Mouse (Mus musculus): Measurements from ENCODE around the gene Galnt13.
"Not testable (repeated sequence)": the region's sequence is repeated elsewhere in the genome, so short reads cannot be mapped to it uniquely, and the experiment has no call there.

Gene Galnt13

DNA sequence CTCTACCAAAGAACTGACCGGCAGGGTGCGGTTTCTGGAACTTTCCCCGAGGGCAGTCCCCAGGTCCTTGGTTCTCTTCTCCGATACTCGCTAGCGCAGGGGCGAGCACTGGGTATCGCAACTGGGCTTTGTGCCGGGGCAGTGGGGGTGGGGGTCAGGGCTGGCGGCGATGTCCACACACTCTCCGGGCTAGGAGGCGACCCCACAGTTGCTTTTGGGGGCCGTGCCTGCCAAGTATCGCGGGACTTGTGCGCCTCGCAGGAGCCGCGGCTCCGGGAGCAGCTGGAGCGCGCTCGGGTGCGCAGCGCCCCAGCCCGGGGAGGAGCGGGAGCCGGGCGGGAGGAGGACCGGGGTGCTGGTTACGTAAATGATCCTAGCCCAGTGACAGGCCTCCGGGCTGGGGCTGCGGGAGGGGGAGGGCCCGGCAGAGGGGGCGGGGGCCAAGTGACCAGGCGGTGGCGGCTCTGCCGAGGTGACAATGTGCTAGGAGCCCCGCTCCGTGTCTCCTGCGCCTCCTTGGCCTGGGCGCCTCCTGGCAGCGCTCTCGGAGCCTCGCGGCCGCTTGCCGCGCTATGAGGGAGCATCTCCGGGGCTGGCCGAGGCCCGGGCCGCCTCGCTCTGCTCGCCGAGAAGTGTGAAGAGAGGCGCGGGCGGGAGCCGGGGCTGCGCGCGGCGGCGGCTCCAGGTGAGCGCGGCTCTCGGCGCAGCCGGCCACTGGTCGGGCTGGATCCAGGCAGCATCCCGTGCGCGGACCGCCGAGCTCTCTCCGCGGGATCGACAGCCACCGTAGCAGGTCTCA is at the start of gene Galnt13:
Gene Galnt13, plus strand, starts transcription at position 381 of the 799 bp plus-strand sequence.
- in situ Hi-C loops (cut with MboI, MseI) = no loop called here

- in situ Hi-C loops (cut with MboI, MseI) = no loop called here
These were observed 5.1 kb upstream of the Galnt13 start for GRCm38 (mm10) chr2:54431060-54431459.

DNA sequence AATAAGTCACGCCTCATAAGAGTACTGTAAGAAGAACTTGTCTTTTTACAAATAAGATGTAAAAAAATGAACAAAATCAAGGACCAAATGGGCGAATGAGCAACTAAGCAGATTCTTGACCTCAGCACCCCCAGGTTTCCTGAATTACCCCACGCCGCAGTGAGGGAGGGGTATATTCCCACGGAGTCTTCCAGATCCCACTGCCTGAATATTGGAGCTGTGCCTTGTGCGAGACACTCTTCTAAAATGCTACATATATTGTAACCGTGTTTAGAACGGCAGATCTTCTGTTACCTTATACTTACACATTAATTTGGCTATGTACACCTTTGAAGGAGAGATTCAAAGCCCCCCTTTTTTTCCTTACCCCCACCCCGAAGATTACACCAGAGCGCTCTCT is 737 bp upstream of the Galnt13 start:
- in situ Hi-C loops (cut with MboI, MseI) = no loop called here

- in situ Hi-C loops (cut with MboI, MseI) = no loop called here
These were observed 801 bp downstream of the Galnt13 start for GRCm38 (mm10) chr2:54436736-54437500.

DNA sequence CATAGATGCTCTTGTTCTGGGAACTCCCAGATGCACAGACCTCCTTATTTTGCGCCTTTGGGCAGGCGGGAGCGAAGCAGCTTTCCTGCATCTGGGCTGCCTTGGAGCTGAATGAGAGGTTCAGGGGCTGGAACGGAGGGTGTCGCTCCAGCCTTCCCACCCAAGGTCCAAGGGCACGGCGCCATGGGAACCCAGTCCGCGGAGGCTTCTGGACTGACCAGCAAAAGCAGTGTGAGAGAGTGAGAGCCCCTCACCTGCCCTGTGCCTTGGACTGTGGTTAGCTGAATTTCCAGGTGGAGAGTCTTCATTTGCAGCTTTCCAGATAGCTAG is 1.3 kb downstream of the Galnt13 start:
- in situ Hi-C loops (cut with MboI, MseI) = no loop called here

GRCm38 (mm10) chr2:54442734-54443500 is 6.8 kb downstream of the Galnt13 start:
- in situ Hi-C loops (cut with MboI, MseI) = no loop called here

- in situ Hi-C loops (cut with MboI, MseI) = no loop called here
These were observed 47.3 kb downstream of the Galnt13 start for GRCm38 (mm10) chr2:54483426-54483825.

DNA sequence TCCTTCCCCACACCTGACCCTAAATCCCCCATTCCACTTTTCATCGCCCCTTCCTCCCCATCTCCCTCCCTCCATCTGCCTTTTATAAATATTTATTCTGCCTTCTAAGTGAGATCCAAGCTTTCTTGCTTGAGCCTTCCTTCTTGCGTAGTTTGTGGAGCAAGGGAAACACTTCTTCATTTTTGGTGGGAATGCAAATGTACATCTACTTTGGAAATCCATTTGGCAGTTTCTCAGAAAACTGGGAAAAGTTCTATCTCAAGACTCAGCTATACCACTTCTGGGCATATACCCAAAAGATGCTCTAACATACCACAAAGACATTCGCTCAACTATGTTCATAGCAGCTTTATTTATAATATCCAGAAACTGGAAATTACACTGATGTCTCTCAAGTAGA is 86.9 kb downstream of the Galnt13 start:
- in situ Hi-C loops (cut with MboI, MseI) = no loop called here

GRCm38 (mm10) chr2:54527073-54527472 is 91.0 kb downstream of the Galnt13 start:
- in situ Hi-C loops (cut with MboI, MseI) = no loop called here

GRCm38 (mm10) chr2:54558357-54559153 is 122.4 kb downstream of the Galnt13 start:
- in situ Hi-C loops (cut with MboI, MseI) = no loop called here

GRCm38 (mm10) chr2:54565068-54565467 is 129.0 kb downstream of the Galnt13 start:
- in situ Hi-C loops (cut with MboI, MseI) = loop anchor here in 1 of 2 experiments (10.0 kb wide), 1 partner anchor 1770 kb away; no protein-coding TSS in a partner anchor

- in situ Hi-C loops (cut with MboI, MseI) = loop anchor here in 1 of 2 experiments (10.0 kb wide), 1 partner anchor 1772 kb away; no protein-coding TSS in a partner anchor
These were observed 131.1 kb downstream of the Galnt13 start for GRCm38 (mm10) chr2:54567186-54567585.

GRCm38 (mm10) chr2:54567632-54568031 is 131.5 kb downstream of the Galnt13 start:
- in situ Hi-C loops (cut with MboI, MseI) = loop anchor here in 1 of 2 experiments (10.0 kb wide), 1 partner anchor 1773 kb away; no protein-coding TSS in a partner anchor

- in situ Hi-C loops (cut with MboI, MseI) = not testable (repeated sequence)
These were observed 277.7 kb downstream of the Galnt13 start for GRCm38 (mm10) chr2:54713817-54714216.

DNA sequence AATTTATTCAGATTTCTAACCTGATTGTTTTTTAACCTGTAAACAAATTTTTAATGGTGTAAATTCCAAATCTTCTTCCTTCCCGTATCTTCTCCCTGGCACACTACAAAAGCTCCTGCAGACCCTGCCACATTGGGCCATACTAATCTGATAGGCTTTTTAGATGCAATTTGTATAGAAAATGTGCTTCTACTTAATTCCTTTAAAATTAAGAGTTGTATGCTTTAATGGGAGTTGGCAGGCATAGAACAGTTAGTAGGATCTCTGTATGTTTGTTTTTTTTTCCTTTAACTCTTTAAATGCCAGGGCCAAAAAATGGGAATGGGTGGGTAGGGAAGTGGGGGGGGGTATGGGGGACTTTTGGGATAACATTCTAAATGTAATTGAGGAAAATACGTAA is 315.1 kb downstream of the Galnt13 start:
- in situ Hi-C loops (cut with MboI, MseI) = loop anchor here in 1 of 2 experiments (10.0 kb wide), 1 partner anchor 1184 kb away; no protein-coding TSS in a partner anchor

- in situ Hi-C loops (cut with MboI, MseI) = loop anchor here in 1 of 2 experiments (10.0 kb wide), 1 partner anchor 1175 kb away; no protein-coding TSS in a partner anchor
These were observed 323.7 kb downstream of the Galnt13 start for GRCm38 (mm10) chr2:54759781-54760180.

- in situ Hi-C loops (cut with MboI, MseI) = no loop called here
These were observed 342.7 kb downstream of the Galnt13 start for GRCm38 (mm10) chr2:54778790-54779273.

DNA sequence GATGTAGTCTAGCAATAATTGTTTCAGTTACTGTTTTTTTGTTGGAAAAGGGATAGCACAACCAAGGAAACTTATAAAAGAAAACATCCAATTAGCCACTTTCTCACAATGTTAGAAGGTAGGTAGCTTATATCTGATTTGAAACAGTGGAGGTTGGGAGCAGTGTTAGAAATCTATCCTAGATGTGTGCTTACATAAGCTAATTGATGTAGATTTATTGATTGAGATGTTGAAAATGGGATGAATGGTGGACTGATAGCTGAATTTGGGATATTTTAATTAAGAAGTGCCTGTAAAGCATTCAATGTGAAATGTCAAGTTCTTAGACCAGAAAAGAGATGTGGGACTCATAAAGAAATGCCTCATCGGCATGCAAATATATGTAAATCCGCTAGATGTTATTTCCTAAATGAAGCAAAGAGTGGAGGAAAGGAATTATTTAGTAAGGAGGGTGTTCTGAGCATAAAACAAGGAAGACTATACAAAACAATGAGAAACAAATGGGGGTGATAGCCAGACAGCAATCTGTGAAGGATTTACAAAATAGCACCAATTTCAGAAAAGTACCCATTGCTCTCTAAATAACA is 377.6 kb downstream of the Galnt13 start:
- in situ Hi-C loops (cut with MboI, MseI) = no loop called here

DNA sequence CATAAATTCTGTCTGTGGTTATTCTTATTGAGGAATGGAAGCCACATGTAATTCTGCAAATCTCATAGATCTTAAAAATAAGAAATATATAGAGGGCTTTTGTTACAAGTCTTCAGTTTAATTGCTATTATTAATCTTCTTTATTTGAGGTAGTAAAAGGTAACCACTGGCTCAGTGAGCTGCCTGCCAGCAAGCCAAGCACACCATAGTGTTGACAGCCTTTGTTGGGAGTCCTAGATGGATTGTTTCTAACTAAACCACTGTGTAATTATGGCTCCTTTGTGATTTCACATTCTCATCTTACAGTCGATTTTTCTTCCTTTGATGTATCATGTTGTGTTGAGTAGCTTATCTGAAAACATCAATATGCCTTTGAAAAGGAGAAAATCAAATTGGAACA is 405.1 kb downstream of the Galnt13 start:
- in situ Hi-C loops (cut with MboI, MseI) = no loop called here

Data from T-helper 17 cell (primary cell).